Mouse (Mus musculus): ENCODE measurements around the gene Pdcd4. TPM values are rescaled to one million over a fixed set of nuclear protein-coding genes. Genes with fewer than 3 reads are reported as not detected.

Pdcd4 gene
- 114 and 129 TPM in 2 replicates for polyA plus RNA-seq (2016; fragmentation: Nextera tagmentation; extraction: Ambion mirVana)

DNA sequence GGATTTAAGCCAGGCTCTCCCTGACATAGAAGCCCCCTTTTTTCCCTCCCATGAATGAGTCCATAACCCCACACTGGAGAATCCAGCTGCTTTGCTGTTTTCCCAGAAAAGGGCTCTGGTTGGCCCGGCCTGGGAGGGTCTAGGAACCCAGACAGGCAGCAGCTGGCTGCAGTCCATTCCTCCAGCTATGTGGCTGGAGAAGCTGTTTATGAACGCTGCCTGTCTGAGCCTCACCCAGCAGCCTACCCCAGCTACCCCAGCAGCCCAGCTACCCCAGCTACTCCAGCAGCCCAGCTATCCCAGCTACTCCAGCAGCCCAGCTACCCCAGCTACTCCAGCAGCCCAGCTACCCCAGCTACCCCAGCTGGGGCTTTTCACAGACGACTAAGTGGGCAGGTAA is at the start of gene Pdcd4:
TSS of gene Pdcd4 (plus strand) at position 171 of the 400 bp plus-strand sequence.
- no peak within 1 kb of the TSS for H3K4me3 ChIP-seq
- WGBS: 47% methylated on average over 3 of the region's 3 CpGs
- H3K36me3 ChIP-seq: no peaks in the 10 kb centered on the region
- H3K27me3 ChIP-seq: no peaks in the 10 kb centered on the region
- peak within 1 kb of the TSS; percentile 76 for H3K27ac ChIP-seq
- no peak within 1 kb of the TSS for H3K4me2 ChIP-seq (replicated peaks)
- no peak within 1 kb of the TSS for H3K9ac ChIP-seq
- H3K4me1 ChIP-seq: peaks cover 23% of the 10 kb centered on the region
- no peak; the same call in 1 of the 2 replicates for ATAC-seq (ENCODE audit: insufficient number of reproducible peaks, insufficient read depth, low FRiP score, low TSS enrichment)
- no peaks in the 10 kb centered on the region for H3K9me3 ChIP-seq

DNA sequence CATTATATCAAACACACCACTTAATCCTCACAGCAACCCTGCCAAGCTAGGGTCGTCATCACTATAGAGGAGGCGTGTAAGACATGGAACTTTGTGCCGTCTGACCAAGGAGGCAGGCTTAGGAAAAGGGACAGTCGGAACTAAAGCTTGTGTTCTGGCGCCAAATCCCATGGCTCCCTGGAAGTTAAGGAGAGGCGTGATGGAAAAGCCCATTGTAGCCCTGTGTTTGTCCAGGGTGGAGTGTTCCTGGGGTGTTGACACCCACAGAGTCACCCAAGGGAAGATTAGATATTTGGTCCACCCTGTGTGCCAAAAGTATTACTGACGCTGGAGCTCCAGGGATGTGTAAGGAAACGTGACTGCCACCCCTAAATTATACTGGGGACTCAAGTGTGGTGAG is 48.1 kb upstream of the Pdcd4 start:
- no peak overlapping the region for H3K4me2 ChIP-seq (replicated peaks)
- no peak overlapping the region for H3K4me3 ChIP-seq
- no peaks in the 10 kb centered on the region for H3K9me3 ChIP-seq
- H3K4me1 ChIP-seq: peaks cover 4% of the 10 kb centered on the region; the same call in 1 of the 2 replicates
- H3K9ac ChIP-seq: no peak overlapping the region
- WGBS: 93% methylated on average over 8 of the region's 8 CpGs
- no peaks in the 10 kb centered on the region for H3K36me3 ChIP-seq
- H3K27ac ChIP-seq: no peak overlapping the region
- ATAC-seq (ENCODE audit: insufficient number of reproducible peaks, insufficient read depth, low FRiP score, low TSS enrichment): no peak
- no peaks in the 10 kb centered on the region for H3K27me3 ChIP-seq

DNA sequence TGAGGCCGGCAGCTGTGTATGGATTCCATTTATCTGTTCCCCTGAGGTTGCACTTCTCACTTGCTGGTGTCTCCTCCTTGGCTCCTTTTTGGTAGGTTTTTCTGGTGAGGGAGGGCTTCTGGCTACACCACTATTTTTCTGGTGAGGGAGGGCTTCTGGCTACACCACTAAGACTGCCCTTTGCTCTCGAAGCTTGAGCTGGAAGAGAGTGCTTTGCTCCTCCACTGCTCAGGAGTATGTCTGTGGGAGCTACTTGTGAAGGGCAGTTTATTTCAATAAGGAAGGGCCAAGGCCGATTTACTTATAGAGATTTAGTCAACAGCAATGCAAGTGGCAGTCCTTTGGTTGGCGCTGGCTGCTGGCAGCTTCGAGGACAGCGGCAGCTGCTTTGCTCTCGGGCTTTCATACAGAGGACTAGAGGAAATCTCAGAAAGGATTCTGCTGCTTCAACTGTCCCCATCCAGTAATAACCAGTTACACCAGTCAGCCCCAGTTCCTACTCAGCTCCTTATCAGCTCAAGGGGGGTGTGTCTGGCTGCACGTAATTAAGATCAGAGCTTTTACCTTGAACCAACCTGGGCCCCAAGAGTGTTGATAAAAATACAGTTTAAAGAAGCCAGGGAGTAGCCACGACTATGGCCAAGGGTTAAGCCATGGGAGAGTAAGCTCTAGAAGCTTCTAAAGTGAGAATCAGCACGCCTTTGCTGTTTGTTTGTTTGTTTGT is 43.6 kb upstream of the Pdcd4 start:
- H3K4me1 ChIP-seq: peaks cover 37% of the 10 kb centered on the region
- H3K9me3 ChIP-seq: no peaks in the 10 kb centered on the region
- no peak overlapping the region for H3K9ac ChIP-seq
- no peak for ATAC-seq (ENCODE audit: insufficient number of reproducible peaks, insufficient read depth, low FRiP score, low TSS enrichment)
- no peak overlapping the region for H3K4me2 ChIP-seq (replicated peaks)
- 82% methylated on average over 10 of the region's 10 CpGs for WGBS
- no peaks in the 10 kb centered on the region for H3K36me3 ChIP-seq
- H3K27ac ChIP-seq: no peak overlapping the region
- H3K4me3 ChIP-seq: no peak overlapping the region
- H3K27me3 ChIP-seq: no peaks in the 10 kb centered on the region

DNA sequence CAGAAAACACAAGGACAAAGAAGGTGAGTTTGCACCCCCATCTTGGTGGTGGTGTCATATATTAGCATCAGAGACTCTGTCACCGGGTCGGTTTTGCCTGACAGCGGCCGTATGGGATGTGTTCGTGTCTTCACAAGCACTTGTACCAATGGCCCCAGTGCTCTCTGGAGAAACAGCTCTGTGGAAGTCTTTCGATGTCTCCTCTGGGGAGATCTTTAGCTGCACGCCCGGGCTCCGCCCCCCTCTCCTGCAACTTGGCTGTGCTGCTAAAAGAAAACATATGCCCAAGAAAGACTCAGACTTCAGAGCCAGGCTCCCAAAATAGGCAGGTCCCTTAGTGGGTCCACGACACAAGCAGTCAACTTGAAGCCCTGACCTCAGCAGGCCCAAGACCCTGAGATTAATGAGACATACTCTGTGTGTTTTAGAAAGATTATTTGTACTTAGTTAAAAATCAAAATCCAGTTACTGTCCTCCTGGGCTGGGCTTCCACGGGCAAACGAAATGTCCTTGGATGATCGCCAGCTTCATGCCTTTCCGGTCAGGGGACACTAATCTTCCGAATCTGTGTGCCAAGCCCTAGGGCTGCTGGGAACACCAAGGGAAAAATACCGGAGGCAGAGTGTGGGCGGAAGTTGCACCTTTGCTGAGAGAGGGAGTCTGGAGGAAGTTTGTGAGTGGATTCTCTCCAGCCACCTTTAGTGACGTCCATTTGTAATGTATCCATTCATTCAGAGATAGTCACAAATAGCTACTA is 41.7 kb upstream of the Pdcd4 start:
- Histone ChIP-seq H3K27me3 (no peaks in the 10 kb centered on the region), H3K36me3 (no peaks in the 10 kb centered on the region), H3K4me3 (no peak overlapping the region), H3K27ac (peak overlapping the region; percentile 88), H3K4me1 (peaks cover 40% of the 10 kb centered on the region), H3K4me2 (replicated peaks) (peak overlapping the region; percentile 26; the same call in 1 of the 2 replicates), H3K9me3 (no peaks in the 10 kb centered on the region), H3K9ac (no peak overlapping the region)
- peak; percentile 12; the same call in 1 of the 2 replicates for ATAC-seq (ENCODE audit: insufficient number of reproducible peaks, insufficient read depth, low FRiP score, low TSS enrichment)
- 32% methylated on average over 18 of the region's 18 CpGs for WGBS

DNA sequence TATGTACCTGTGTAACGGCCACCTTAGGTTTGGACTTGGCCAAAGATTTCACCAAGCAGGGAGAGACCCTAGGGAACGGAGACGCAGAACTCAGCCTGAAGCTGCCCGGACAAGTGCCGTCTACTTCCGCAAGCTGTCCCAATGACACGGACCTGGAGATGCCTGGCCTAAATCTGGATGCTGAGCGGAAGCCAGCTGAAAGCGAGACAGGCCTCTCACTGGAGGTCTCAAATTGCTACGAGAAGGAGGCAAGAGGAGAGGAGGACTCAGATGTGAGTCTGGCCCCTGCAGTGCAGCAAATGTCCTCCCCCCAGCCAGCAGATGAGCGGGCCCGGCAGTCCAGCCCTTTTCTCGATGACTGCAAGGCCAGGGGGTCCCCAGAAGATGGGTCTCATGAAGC is 40.7 kb upstream of the Pdcd4 start:
- 70% methylated on average over 13 of the region's 13 CpGs for WGBS
- peak overlapping the region; percentile 73 for H3K27ac ChIP-seq
- no peak overlapping the region for H3K9ac ChIP-seq
- no peaks in the 10 kb centered on the region for H3K9me3 ChIP-seq
- H3K4me1 ChIP-seq: peaks cover 40% of the 10 kb centered on the region
- H3K27me3 ChIP-seq: no peaks in the 10 kb centered on the region
- no peaks in the 10 kb centered on the region for H3K36me3 ChIP-seq
- H3K4me3 ChIP-seq: no peak overlapping the region
- ATAC-seq (ENCODE audit: insufficient number of reproducible peaks, insufficient read depth, low FRiP score, low TSS enrichment): no peak
- H3K4me2 ChIP-seq (replicated peaks): no peak overlapping the region

DNA sequence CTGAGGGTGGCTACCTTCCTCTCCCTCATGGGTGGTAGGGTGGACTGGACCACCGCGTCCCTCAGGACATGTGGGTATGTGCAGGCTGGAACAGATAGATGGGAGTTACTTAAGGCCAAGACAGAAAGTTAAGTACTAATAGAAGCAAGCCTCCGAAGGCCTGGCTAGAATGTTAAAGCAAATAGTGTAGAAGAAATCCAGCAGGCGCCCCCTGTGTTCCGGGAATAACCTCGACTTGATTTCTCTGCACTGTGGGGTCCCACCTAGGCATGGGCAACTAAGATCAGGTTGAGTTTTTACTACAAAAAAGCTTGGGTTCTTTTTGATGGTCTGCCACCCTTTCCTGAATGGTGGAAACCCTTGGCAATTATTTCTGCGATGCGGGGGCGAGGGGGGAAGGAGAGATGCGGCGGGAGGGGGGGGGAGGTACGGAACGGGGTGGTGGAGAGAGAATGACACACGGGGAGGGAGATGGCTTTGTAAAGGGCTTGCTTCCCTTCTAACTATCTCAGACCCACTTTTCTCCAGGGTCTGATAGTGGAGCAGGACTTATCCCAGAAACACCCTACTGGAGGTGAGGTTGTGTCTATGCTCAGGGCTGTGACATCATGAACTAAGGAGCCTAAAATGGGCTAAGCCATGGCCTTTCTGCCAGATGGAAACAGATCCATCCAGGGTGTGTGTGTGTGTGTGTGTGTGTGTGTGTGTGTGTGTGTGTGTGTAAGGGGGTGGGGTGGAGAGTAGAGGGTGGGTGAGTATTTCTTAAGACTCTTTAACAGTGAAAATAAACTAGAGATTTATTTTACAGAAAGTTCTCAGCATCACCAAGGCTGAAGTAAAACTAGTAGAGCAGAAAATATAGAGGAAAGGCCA is 40.0 kb upstream of the Pdcd4 start:
- Histone ChIP-seq H3K36me3 (no peaks in the 10 kb centered on the region), H3K4me2 (replicated peaks) (no peak overlapping the region; the same call in 1 of the 2 replicates), H3K4me1 (peaks cover 40% of the 10 kb centered on the region), H3K27ac (peak overlapping the region; percentile 73), H3K9me3 (no peaks in the 10 kb centered on the region), H3K4me3 (no peak overlapping the region), H3K9ac (no peak overlapping the region), H3K27me3 (no peaks in the 10 kb centered on the region)
- 82% methylated on average over 14 of the region's 14 CpGs for WGBS
- ATAC-seq (ENCODE audit: insufficient number of reproducible peaks, insufficient read depth, low FRiP score, low TSS enrichment): 0 out of 2 replicates have a peak, but pooled peaks have one; percentile 4

DNA sequence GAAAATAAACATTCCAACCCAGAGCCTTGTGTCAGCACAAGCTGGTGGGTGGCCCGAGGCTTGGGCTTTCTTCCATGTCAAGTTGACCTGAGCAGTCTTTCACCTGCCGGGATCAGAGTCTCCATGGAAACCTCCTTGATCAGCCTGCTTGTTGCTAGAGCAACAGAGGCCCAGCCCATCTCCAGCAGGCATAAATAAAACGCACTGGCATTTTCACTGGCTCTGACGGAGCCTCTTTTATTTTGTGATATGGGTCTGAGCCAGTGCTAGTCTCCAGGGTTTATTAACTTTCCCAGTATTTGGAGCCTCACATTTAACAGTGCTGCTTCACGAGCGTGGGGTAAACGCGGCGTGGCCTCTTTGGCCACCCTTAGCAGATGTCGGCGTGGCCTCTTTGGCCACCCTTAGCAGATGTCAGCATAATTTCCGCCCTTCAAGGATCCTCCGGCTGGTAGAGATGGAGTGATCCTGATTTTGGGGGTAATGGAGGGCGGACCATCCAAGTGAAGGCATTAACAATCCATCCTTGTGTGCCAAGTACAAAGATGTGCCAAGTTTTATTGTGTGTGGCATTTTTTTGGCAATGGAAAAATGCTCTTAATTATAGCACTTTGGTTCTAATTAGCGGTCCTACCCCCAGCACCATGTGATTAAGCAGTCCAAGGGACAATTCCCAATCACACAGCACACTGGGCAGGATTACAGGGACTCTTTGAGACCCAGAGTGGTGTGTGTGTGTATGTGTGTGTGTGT is 39.2 kb upstream of the Pdcd4 start:
- H3K36me3 ChIP-seq: no peaks in the 10 kb centered on the region

DNA sequence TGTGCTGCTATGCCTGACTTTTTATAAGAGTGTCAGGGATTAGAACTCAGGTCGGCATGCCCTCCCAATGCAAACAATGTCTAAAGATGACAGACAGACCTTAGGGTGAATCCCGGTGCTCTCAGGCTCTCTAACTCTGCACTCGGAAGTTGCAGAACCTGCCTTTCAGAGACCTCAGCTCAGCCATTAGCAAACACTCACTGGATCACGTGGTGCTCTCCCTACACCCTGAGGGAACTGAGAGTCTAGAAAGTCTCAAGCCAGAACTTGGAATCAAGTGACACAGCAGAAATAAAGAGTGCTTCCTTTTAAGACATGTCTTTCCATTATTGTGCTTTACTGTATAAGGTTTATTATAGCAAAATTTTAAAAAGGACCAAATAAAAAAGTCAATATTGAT is 37.1 kb upstream of the Pdcd4 start:
- Histone ChIP-seq H3K4me2 (replicated peaks) (no peak overlapping the region), H3K27ac (no peak overlapping the region), H3K9ac (no peak overlapping the region), H3K27me3 (no peaks in the 10 kb centered on the region), H3K36me3 (no peaks in the 10 kb centered on the region), H3K9me3 (no peaks in the 10 kb centered on the region), H3K4me3 (no peak overlapping the region), H3K4me1 (peaks cover 52% of the 10 kb centered on the region)
- no peak for ATAC-seq (ENCODE audit: insufficient number of reproducible peaks, insufficient read depth, low FRiP score, low TSS enrichment)
- 64% methylated on average over 4 of the region's 4 CpGs for WGBS

More for the DNA sequence above, 39.2 kb upstream of the Pdcd4 start:
- peak; percentile 59; the same call in 1 of the 2 replicates for ATAC-seq (ENCODE audit: insufficient number of reproducible peaks, insufficient read depth, low FRiP score, low TSS enrichment)
- H3K4me1 ChIP-seq: peaks cover 44% of the 10 kb centered on the region
- H3K4me2 ChIP-seq (replicated peaks): no peak overlapping the region; the same call in 1 of the 2 replicates
- no peak overlapping the region for H3K4me3 ChIP-seq
- H3K9ac ChIP-seq: no peak overlapping the region
- H3K27ac ChIP-seq: peak overlapping the region; percentile 73
- WGBS: 49% methylated on average over 15 of the region's 15 CpGs
- H3K27me3 ChIP-seq: no peaks in the 10 kb centered on the region
- H3K9me3 ChIP-seq: no peaks in the 10 kb centered on the region

DNA sequence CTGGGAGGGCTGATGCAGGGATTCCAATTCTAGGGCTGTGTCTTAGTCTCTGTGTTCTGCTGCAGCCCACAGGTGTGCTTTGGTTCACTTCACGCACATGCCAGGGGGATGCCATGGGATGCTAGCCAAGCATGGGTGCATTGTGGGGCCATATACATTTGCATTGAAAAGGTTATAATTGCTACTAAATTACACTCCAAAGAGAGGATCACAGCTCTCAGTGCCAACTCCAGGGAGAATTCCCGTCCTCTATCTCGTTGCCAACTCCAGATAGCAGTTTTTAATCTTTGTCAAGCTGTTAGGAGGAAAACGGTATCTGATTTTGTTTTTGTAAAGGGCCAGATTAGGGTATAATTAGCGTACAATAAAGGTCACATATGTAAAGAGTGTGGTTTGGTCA is 36.2 kb upstream of the Pdcd4 start:
- 83% methylated on average over 5 of the region's 5 CpGs for WGBS
- no peaks in the 10 kb centered on the region for H3K27me3 ChIP-seq
- H3K9me3 ChIP-seq: no peaks in the 10 kb centered on the region
- no peak for ATAC-seq (ENCODE audit: insufficient number of reproducible peaks, insufficient read depth, low FRiP score, low TSS enrichment)
- H3K4me2 ChIP-seq (replicated peaks): no peak overlapping the region
- no peaks in the 10 kb centered on the region for H3K36me3 ChIP-seq
- H3K4me3 ChIP-seq: no peak overlapping the region
- H3K27ac ChIP-seq: no peak overlapping the region
- H3K4me1 ChIP-seq: peaks cover 44% of the 10 kb centered on the region
- H3K9ac ChIP-seq: no peak overlapping the region

DNA sequence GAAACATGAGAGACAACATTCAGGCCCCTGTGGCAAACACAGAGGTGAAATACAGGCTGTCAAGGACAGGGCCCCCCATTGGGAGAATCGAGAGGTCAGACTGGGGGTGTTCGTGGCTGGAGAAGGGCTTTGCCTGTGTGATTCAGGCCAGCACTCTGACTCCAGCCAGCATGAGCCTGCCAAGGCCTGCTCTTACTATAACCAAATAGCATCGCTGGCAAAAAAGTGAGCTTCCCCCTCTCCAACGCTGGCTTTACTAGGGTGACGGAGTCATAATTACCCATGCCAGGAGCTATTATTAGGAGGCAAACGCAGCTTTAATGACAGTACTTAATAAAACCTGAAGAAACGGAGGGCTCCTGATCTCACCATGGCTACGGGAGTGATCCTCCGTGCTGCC is 35.2 kb upstream of the Pdcd4 start:
- no peak overlapping the region for H3K4me2 ChIP-seq (replicated peaks)
- ATAC-seq (ENCODE audit: insufficient number of reproducible peaks, insufficient read depth, low FRiP score, low TSS enrichment): no peak
- H3K27ac ChIP-seq: no peak overlapping the region
- no peak overlapping the region for H3K9ac ChIP-seq
- no peaks in the 10 kb centered on the region for H3K36me3 ChIP-seq
- no peaks in the 10 kb centered on the region for H3K9me3 ChIP-seq
- H3K4me1 ChIP-seq: peaks cover 35% of the 10 kb centered on the region
- H3K27me3 ChIP-seq: no peaks in the 10 kb centered on the region
- 75% methylated on average over 9 of the region's 9 CpGs for WGBS
- no peak overlapping the region for H3K4me3 ChIP-seq

DNA sequence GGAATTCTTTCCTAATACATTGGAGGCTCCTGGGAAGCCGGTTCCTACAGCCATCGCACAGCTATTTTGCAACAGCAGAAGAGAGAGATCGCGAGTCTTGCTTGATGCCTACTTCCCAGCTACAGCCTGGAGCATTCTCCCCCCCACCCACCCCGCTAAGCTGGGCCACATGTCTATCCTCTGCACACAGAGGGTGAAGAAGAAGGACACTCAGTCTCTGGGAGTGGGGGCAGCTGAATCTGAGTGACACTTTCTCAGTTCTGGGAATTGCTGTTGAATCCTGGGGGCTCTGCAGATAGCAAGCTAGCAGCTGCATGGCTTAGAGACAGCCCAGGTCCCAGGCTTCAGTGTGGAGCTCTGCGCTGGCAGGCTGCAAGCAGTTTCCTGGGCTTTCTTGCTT is 34.1 kb upstream of the Pdcd4 start:
- H3K27ac ChIP-seq: 0 out of 2 replicates have a peak overlapping the region, but pooled peaks have one; percentile 1
- 68% methylated on average over 6 of the region's 6 CpGs for WGBS
- H3K4me3 ChIP-seq: no peak overlapping the region

More for the DNA sequence above, 34.1 kb upstream of the Pdcd4 start:
- ATAC-seq (ENCODE audit: insufficient number of reproducible peaks, insufficient read depth, low FRiP score, low TSS enrichment): no peak
- no peak overlapping the region for H3K9ac ChIP-seq
- peaks cover 29% of the 10 kb centered on the region for H3K4me1 ChIP-seq
- H3K27me3 ChIP-seq: no peaks in the 10 kb centered on the region
- no peaks in the 10 kb centered on the region for H3K36me3 ChIP-seq
- no peaks in the 10 kb centered on the region for H3K9me3 ChIP-seq
- H3K4me2 ChIP-seq (replicated peaks): no peak overlapping the region

Data from embryonic facial prominence, embryonic 12.5 days (tissue).